Mouse (Mus musculus) ES-Bruce4 (cell line): ENCODE data around the gene Mylk. TPM values are rescaled to one million over a fixed set of nuclear protein-coding genes. Genes with fewer than 3 reads are reported as not detected.

Experiments
- H3K27ac ChIP-seq: 2 replicates; pipeline ENCODE4 v1.5.1; 2012; ENCODE audit warnings: low read length, inconsistent platforms; ENCODE audit not compliant: insufficient read depth
- H3K27me3 ChIP-seq: 2 replicates; pipeline ENCODE4 v1.6.1; 2012; ENCODE audit warnings: mild to moderate bottlenecking, low read length, inconsistent platforms; ENCODE audit not compliant: control insufficient read depth, poor library complexity, insufficient read depth, severe bottlenecking
- H3K36me3 ChIP-seq: 2 replicates; pipeline ENCODE4 v1.6.1; 2012; ENCODE audit warnings: inconsistent platforms, mild to moderate bottlenecking, low read length, moderate library complexity; ENCODE audit not compliant: control insufficient read depth, poor library complexity, insufficient read depth, severe bottlenecking
- H3K4me1 ChIP-seq: one replicate; pipeline ENCODE4 v1.8.1; 2011; ENCODE audit warnings: low read length; ENCODE audit not compliant: control insufficient read depth, insufficient read depth
- H3K4me3 ChIP-seq: 2 replicates; pipeline ENCODE4 v1.5.1; 2011; ENCODE audit warnings: low read depth, mild to moderate bottlenecking, low read length
- H3K9ac ChIP-seq: 2 replicates; pipeline ENCODE4 v1.6.1; 2012; ENCODE audit warnings: low read depth, mild to moderate bottlenecking, inconsistent platforms; ENCODE audit not compliant: poor library complexity, severe bottlenecking
- H3K9me3 ChIP-seq: replicated peaks from 2 replicates; pipeline ENCODE4 v1.6.1; 2012; ENCODE audit warnings: mild to moderate bottlenecking, low read length, inconsistent platforms; ENCODE audit not compliant: control insufficient read depth, poor library complexity, insufficient read depth, severe bottlenecking
- CTCF ChIP-seq: IDR thresholded peaks from one replicate; pipeline ENCODE4 v1.8.1; 2011; ENCODE audit warnings: low read depth, low read length
- EP300 ChIP-seq: IDR thresholded peaks from 2 replicates; pipeline ENCODE4 v1.6.1; 2011; ENCODE audit warnings: low read depth, low read length; ENCODE audit not compliant: insufficient read depth
- POLR2A ChIP-seq: IDR thresholded peaks from one replicate; pipeline ENCODE4 v1.8.1; 2011; ENCODE audit warnings: low read length; ENCODE audit not compliant: insufficient read depth
- polyA plus RNA-seq: library from polyadenylated mRNA; stranded (reverse); fragments of >200 nt; gene quantifications from 2 replicates; pipeline ENCODE4 v1.2.4, GENCODE M21; 2011; ENCODE audit warnings: low read depth; ENCODE audit not compliant: missing spikeins, insufficient read depth, insufficient read length

Mylk gene
- polyA plus RNA-seq, 1 experiment = 1.4 TPM

- H3K4me3 ChIP-seq = no peak overlapping the region
- H3K9ac ChIP-seq = no peak overlapping the region
- TF ChIP-seq POLR2A (no peak), EP300 (no peak), CTCF (no peak)
- H3K4me1 ChIP-seq = no peaks in the 10 kb centered on the region
- H3K27ac ChIP-seq = no peak overlapping the region
- no peaks in the 10 kb centered on the region for H3K27me3 ChIP-seq
- H3K36me3 ChIP-seq = no peaks in the 10 kb centered on the region
- no peaks in the 10 kb centered on the region; the same call in 1 of the 2 replicates for H3K9me3 ChIP-seq
Observed at GRCm38 (mm10) chr16:34844783-34845182, 99.8 kb downstream of the Mylk start.

DNA sequence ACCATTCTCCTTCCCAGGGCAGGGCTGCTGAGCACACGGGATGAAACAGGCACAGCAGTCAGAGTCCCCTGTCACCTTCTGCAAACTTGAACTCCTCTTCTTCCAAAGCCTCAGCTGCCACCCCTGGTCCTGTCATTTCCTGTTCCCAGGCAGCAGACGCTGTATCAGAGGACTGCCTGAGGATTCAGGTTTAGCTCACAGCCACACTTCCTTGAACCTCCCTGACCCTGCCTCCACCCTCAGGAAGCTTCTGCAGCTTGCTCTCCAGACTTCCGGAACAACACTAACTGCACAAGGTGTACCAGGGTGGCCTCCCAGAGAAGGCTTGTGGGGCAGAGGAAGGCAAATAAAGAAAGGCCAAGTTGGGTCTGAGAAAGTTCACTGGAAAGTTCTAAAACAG is 102.6 kb downstream of the Mylk start:
- Histone ChIP-seq H3K4me3 (no peak overlapping the region), H3K27ac (no peak overlapping the region), H3K9ac (no peak overlapping the region), H3K4me1 (no peaks in the 10 kb centered on the region), H3K27me3 (no peaks in the 10 kb centered on the region), H3K36me3 (no peaks in the 10 kb centered on the region), H3K9me3 (no peaks in the 10 kb centered on the region; the same call in 1 of the 2 replicates)
- no peak for TF ChIP-seq CTCF

DNA sequence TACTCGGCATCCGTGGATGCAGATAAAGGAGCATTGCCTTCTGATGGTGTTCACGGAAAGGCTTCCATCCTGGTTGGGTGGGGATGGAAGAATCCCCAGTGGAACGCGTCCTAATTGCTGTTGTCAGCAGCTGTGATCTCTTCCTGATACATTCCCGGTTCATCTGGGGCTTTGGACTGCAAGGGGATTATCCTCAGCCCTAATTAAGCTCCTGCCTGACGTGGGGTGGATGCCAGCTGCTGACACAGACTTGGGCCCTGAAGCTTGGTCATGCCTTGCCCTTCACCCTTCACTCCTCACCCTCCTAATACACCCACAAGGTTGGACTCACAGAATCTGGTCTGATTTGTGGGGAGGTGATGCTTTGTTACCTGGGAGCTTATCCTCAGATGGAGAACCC is 109.1 kb downstream of the Mylk start:
- no peak for TF ChIP-seq POLR2A
- H3K4me1 ChIP-seq = no peaks in the 10 kb centered on the region
- no peak overlapping the region for H3K27ac ChIP-seq
- H3K9me3 ChIP-seq = no peaks in the 10 kb centered on the region
- no peak overlapping the region for H3K4me3 ChIP-seq
- no peaks in the 10 kb centered on the region for H3K36me3 ChIP-seq
- H3K27me3 ChIP-seq = no peaks in the 10 kb centered on the region
- no peak overlapping the region for H3K9ac ChIP-seq

DNA sequence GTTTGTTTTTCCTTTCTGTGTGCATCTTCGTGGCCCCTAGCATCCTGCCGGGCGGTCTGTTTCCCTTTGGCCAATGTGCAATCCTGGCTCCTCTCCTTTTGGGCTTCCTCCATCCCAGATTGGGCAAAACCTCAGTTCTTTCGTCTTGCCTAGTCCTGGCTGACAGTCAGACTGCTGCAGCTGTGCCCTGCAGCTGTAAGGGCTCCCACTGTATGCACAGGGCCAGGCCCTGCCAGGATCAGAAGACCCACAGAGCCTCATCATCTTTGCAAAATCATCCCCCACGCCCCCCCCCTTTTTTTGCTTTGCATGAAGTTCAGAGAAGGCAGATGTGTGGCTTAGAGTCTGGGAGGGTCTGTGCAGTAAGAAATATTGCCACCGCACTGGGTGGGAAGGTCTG is 110.1 kb downstream of the Mylk start:
- H3K4me1 ChIP-seq = no peaks in the 10 kb centered on the region
- H3K9ac ChIP-seq = no peak overlapping the region
- H3K27ac ChIP-seq = no peak overlapping the region
- TF ChIP-seq CTCF = no peak
- TF ChIP-seq EP300 = no peak
- TF ChIP-seq POLR2A = no peak
- H3K27me3 ChIP-seq = no peaks in the 10 kb centered on the region
- H3K36me3 ChIP-seq = no peaks in the 10 kb centered on the region
- no peaks in the 10 kb centered on the region for H3K9me3 ChIP-seq
- no peak overlapping the region for H3K4me3 ChIP-seq

GRCm38 (mm10) chr16:34855751-34856150 is 110.7 kb downstream of the Mylk start:
- Histone ChIP-seq H3K36me3 (no peaks in the 10 kb centered on the region), H3K4me1 (no peaks in the 10 kb centered on the region), H3K27ac (no peak overlapping the region), H3K9me3 (no peaks in the 10 kb centered on the region), H3K27me3 (no peaks in the 10 kb centered on the region), H3K9ac (no peak overlapping the region), H3K4me3 (no peak overlapping the region)
- TF ChIP-seq POLR2A (no peak), CTCF (no peak), EP300 (no peak)

DNA sequence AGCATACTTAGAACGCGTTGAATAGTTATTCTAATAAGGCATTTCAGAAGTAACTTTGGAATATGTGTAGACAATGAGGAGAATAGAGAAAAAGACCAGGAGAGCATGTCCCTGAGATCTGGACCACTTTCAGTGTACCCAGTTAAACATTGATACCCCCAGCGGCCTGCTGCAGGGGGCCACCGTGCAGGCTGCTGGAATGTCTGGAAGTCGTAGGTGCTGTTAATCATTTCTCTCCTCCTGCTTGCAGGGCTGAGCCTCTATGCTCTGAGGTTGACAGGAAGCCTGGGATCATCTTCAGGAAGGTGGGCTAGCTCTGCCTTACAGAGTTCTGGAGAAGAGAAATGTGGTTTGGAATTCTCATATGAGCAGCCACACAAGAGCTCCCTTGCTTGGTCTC is 112.6 kb downstream of the Mylk start:
- Histone ChIP-seq H3K4me1 (no peaks in the 10 kb centered on the region), H3K4me3 (no peak overlapping the region), H3K27ac (no peak overlapping the region), H3K36me3 (no peaks in the 10 kb centered on the region), H3K27me3 (no peaks in the 10 kb centered on the region), H3K9ac (no peak overlapping the region), H3K9me3 (no peaks in the 10 kb centered on the region)
- TF ChIP-seq CTCF = no peak
- TF ChIP-seq EP300 = no peak
- no peak for TF ChIP-seq POLR2A

DNA sequence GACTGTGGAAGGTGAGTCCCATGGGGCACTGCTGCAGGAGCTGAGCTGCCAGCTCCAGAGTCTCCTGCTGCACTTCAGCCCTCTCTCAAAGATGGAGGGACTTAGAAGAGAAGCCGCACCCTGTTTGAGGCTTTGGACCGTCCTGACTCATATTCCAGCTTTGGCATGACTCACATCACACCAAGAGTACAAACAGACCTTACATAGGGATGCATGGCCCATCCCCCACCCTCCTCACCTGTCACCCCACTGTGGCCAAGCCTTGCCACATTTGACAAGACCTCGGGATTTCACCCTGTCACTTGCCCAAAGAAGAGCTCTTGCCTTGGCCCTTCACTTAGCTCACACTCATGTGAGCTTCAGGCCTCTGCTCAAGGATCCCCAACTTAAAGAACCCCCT is 115.8 kb downstream of the Mylk start:
- no peak overlapping the region for H3K27ac ChIP-seq
- no peaks in the 10 kb centered on the region for H3K9me3 ChIP-seq
- TF ChIP-seq CTCF (no peak), POLR2A (no peak), EP300 (no peak)
- no peaks in the 10 kb centered on the region for H3K36me3 ChIP-seq
- H3K4me3 ChIP-seq = no peak overlapping the region
- H3K9ac ChIP-seq = no peak overlapping the region
- H3K27me3 ChIP-seq = no peaks in the 10 kb centered on the region
- H3K4me1 ChIP-seq = no peaks in the 10 kb centered on the region
